ENCODE assay signal across 9 mouse cellular contexts in genomic region chr7:126089782-126090181, GRCm38 (mm10). TPM values are rescaled to one million over a fixed set of nuclear protein-coding genes. Genes with fewer than 3 reads are reported as not detected.
DNase-seq lines count a peak whose midpoint lies in the region; ATAC-seq and TF ChIP-seq lines count a peak whose summit lies in the region.
"Had no signal": no experiment of that assay in that cellular context is flagged by ENCODE, and none has a peak within 500 bp of the region (broad histone marks: within the 10 kb centered on the region; RNA-seq: fewer than 3 reads in every experiment).

No protein-coding gene starts in this region.

- no peak overlapping the region for H3K4me2 ChIP-seq in midbrain, embryonic 14.5 days (ENCODE audit: low read length)
- H3K4me2 ChIP-seq in midbrain, embryonic 15.5 days = no peak overlapping the region
- H3K4me2 ChIP-seq in hindbrain, embryonic 14.5 days (replicated peaks) = no peak overlapping the region
- no peak overlapping the region for H3K4me2 ChIP-seq in lung, postnatal 0 days (replicated peaks; ENCODE audit: low read depth, low read length)
- H3K4me2 ChIP-seq: stomach, embryonic 15.5 days had no signal

- DNase-seq in CD4-positive, CD25-positive, alpha-beta regulatory T cell, adult 2 months (ENCODE audit: low read depth, low spot score) = peak; percentile 73
- DNase-seq in midbrain, embryonic 14.5 days = peak; percentile 90
- peak; percentile 59 for DNase-seq in cerebellum, adult 9-11 months
- peak; percentile 79 for DNase-seq in hindbrain, embryonic 14.5 days (ENCODE audit: low spot score)
- DNase-seq in lung, postnatal 0 days (ENCODE audit: low spot score) = peak; percentile 80
- peak; percentile 32 to 72 for DNase-seq in spleen, postnatal 10 days (ENCODE audit: low spot score in 2 of 2)

- no peak overlapping the region for H3K4me3 ChIP-seq in midbrain, embryonic 14.5 days (replicated peaks; ENCODE audit: low read depth, low read length)
- H3K4me3 ChIP-seq in midbrain, embryonic 15.5 days = no peak overlapping the region
- H3K4me3 ChIP-seq in hindbrain, embryonic 14.5 days (replicated peaks; ENCODE audit: low read length) = no peak overlapping the region
- no peak overlapping the region for H3K4me3 ChIP-seq in lung, postnatal 0 days (ENCODE audit: low read depth, low read length)
- H3K4me3 ChIP-seq: stomach, embryonic 15.5 days had no signal

- H3K27me3 ChIP-seq in midbrain, embryonic 14.5 days (ENCODE audit: control insufficient read depth, insufficient read depth, low read length) = no peaks in the 10 kb centered on the region
- 0 out of 2 replicates have a peak, but pooled peaks cover 4% of the 10 kb centered on the region for H3K27me3 ChIP-seq in midbrain, embryonic 15.5 days (replicated peaks)
- H3K27me3 ChIP-seq in hindbrain, embryonic 14.5 days (ENCODE audit: control insufficient read depth, insufficient read depth, low read length) = peaks cover 4% of the 10 kb centered on the region; the same call in 1 of the 2 replicates
- no peaks in the 10 kb centered on the region for H3K27me3 ChIP-seq in lung, postnatal 0 days (replicated peaks; ENCODE audit: insufficient read depth, low read length)

- 15% methylated on average over 6 of the region's 6 CpGs for WGBS in midbrain, embryonic 14.5 days
- 14% methylated on average over 6 of the region's 6 CpGs for WGBS in midbrain, embryonic 15.5 days
- WGBS in hindbrain, embryonic 14.5 days = 15% methylated on average over 6 of the region's 6 CpGs
- 14% methylated on average over 6 of the region's 6 CpGs for WGBS in lung, postnatal 0 days

- H3K9ac ChIP-seq in midbrain, embryonic 14.5 days (replicated peaks; ENCODE audit: low read length) = no peak overlapping the region
- no peak overlapping the region for H3K9ac ChIP-seq in midbrain, embryonic 15.5 days
- H3K9ac ChIP-seq in hindbrain, embryonic 14.5 days = no peak overlapping the region
- no peak overlapping the region for H3K9ac ChIP-seq in lung, postnatal 0 days (replicated peaks; ENCODE audit: low read depth)
- H3K9ac ChIP-seq: stomach, embryonic 15.5 days had no signal

- H3K9me3 ChIP-seq in midbrain, embryonic 14.5 days (ENCODE audit: control insufficient read depth, low read length) = no peaks in the 10 kb centered on the region
- no peaks in the 10 kb centered on the region for H3K9me3 ChIP-seq in midbrain, embryonic 15.5 days
- H3K9me3 ChIP-seq in hindbrain, embryonic 14.5 days (ENCODE audit: control insufficient read depth, low read length) = no peaks in the 10 kb centered on the region
- H3K9me3 ChIP-seq in lung, postnatal 0 days (ENCODE audit: low read length) = no peaks in the 10 kb centered on the region
- H3K9me3 ChIP-seq: stomach, embryonic 15.5 days had no signal

- TF ChIP-seq EP300 in lung, postnatal 0 days (IDR thresholded peaks at IDR 0.05) = no peak

- no peak overlapping the region for H3K27ac ChIP-seq in midbrain, embryonic 14.5 days (replicated peaks; ENCODE audit: low read depth, low read length)
- H3K27ac ChIP-seq in midbrain, embryonic 15.5 days = no peak overlapping the region
- H3K27ac ChIP-seq in hindbrain, embryonic 14.5 days = no peak overlapping the region
- no peak overlapping the region for H3K27ac ChIP-seq in lung, postnatal 0 days (ENCODE audit: low read length)
- H3K27ac ChIP-seq: stomach, embryonic 15.5 days had no signal

- peak; percentile 89 for TF ChIP-seq CTCF in lung, postnatal 0 days (IDR thresholded peaks at IDR 0.05)

- H3K4me1 ChIP-seq in midbrain, embryonic 14.5 days (ENCODE audit: control insufficient read depth, insufficient read depth, low read length) = peaks cover 6% of the 10 kb centered on the region; the same call in 1 of the 2 replicates
- H3K4me1 ChIP-seq in midbrain, embryonic 15.5 days = peaks cover 12% of the 10 kb centered on the region
- H3K4me1 ChIP-seq in hindbrain, embryonic 14.5 days (replicated peaks; ENCODE audit: control insufficient read depth, insufficient read depth, low read length) = 0 out of 2 replicates have a peak, but pooled peaks cover 3% of the 10 kb centered on the region
- H3K4me1 ChIP-seq in lung, postnatal 0 days (ENCODE audit: insufficient read depth, low read depth, low read length) = peaks cover 7% of the 10 kb centered on the region; the same call in 1 of the 2 replicates

- H3K36me3 ChIP-seq in midbrain, embryonic 14.5 days (ENCODE audit: control insufficient read depth, insufficient read depth, low read length) = no peaks in the 10 kb centered on the region
- H3K36me3 ChIP-seq in midbrain, embryonic 15.5 days (replicated peaks) = no peaks in the 10 kb centered on the region
- no peaks in the 10 kb centered on the region for H3K36me3 ChIP-seq in hindbrain, embryonic 14.5 days (replicated peaks; ENCODE audit: control insufficient read depth, insufficient read depth)
- no peaks in the 10 kb centered on the region for H3K36me3 ChIP-seq in lung, postnatal 0 days (ENCODE audit: insufficient read depth, low read length)
- H3K36me3 ChIP-seq: stomach, embryonic 15.5 days had no signal

- ATAC-seq in CD4-positive, CD25-positive, alpha-beta regulatory T cell, adult 4 months = no peak
- ATAC-seq in midbrain, embryonic 14.5 days (ENCODE audit: low FRiP score, low TSS enrichment) = no peak
- no peak; the same call in 1 of the 2 replicates for ATAC-seq in midbrain, embryonic 15.5 days (replicated peaks)
- ATAC-seq in hindbrain, embryonic 14.5 days (ENCODE audit: low FRiP score) = no peak
- peak; percentile 36 for ATAC-seq in lung, postnatal 0 days

RNA-seq across cellular contexts. Expression of gene Gsg1l, which starts 7.6 kb away (rescaled TPM):
- polyA plus RNA-seq in CD4-positive, CD25-positive, alpha-beta regulatory T cell, adult 4 months (2017; shearing (Covaris generic)) = not detected
- polyA plus RNA-seq in midbrain, embryonic 14.5 days (2014; fragmentation: Nextera tagmentation; extraction: Ambion mirVana) = 9.6 and 10.3 TPM in 2 replicates
- 10.3 and 10.5 TPM in 2 replicates for polyA plus RNA-seq in midbrain, embryonic 15.5 days (2015; fragmentation: Nextera tagmentation; extraction: Ambion mirVana)
- 11.2 and 16.2 TPM in 2 replicates for polyA plus RNA-seq in hindbrain, embryonic 14.5 days (2014; fragmentation: Nextera tagmentation; extraction: Ambion mirVana)
- 0.66 and 0.68 TPM in 2 replicates for polyA plus RNA-seq in lung, postnatal 0 days (2015; fragmentation: Nextera tagmentation; extraction: Ambion mirVana)
